Mouse (Mus musculus): ENCODE results near the gene Zbtb16.

- TF ChIP-seq POLR2A (IDR thresholded peaks at IDR 0.05; ENCODE audit: control insufficient read depth, extremely low read depth, insufficient read depth, low read length, poor library complexity) (no peak), CTCF (IDR thresholded peaks at IDR 0.05; ENCODE audit: borderline replicate concordance, control insufficient read depth, extremely low read depth, insufficient read depth, low read length, poor library complexity) (no peak)
Observed at GRCm38 (mm10) chr9:48833493-48833892, 2.5 kb downstream of the Zbtb16 start.

Measured in thymus, adult 2 months (tissue).